Mouse (Mus musculus): ENCODE results near the gene Sbno2. TPM values are rescaled to one million over a fixed set of nuclear protein-coding genes. Genes with fewer than 3 reads are reported as not detected.

The Sbno2 gene
- 1 to 10 TPM; 5.4 to 5.9 TPM for total RNA-seq (2021)
- long read RNA-seq, experiment 1, partial matches to known transcripts = 3 of 4 reads
- long read RNA-seq, experiment 1, other reads (novel, unspliced or antisense) = 1 of 4 reads
- long read RNA-seq, experiment 2, partial matches to known transcripts = 1 of 4 reads
- long read RNA-seq, experiment 2, other reads (novel, unspliced or antisense) = 3 of 4 reads

DNA sequence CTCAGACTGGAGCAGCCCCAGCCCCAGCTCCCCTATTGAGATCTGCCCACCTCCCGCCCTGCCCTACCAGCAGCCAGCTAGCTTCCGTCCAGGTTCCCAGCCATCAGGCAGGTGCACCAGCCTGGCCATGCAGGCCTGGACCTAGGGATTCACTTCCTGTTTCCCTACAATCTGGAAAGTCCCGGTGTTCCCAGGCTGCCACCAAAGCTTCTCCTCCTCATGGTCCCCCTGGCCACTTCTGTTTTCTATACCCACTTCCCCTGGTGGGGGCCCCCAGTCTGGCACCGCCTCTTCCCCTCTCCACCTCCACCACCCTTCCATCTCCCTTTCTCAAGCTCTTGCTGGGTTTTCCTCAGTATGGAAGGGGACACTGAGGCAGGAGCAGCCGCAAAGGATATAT lies at the start of gene Sbno2:
Gene Sbno2 (minus strand): TSS at position 112 of the 400 bp plus-strand sequence.
- no peak for DNase-seq (ENCODE audit: low spot score)

DNA sequence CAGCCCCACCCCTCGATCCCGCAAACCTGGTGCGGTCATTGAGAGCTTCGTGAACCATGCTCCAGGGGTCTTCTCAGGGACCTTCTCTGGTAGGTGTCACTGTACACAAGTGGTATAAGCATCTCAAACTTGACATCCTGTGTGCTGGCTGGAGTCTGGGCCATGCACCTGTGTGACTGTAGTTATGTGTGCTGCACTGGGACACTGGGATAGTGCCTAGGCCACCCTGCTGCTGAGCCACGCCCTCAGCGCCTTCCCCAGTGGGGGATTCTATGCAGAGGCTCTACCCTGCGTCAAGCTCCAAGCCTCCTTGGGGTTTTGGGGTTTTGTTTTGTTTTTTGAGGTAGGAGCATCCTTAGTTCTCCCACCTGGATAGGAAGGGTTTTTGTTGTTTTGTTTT lies 49.0 kb upstream of the Sbno2 start:
- DNase-seq (ENCODE audit: low spot score) = no peak

DNA sequence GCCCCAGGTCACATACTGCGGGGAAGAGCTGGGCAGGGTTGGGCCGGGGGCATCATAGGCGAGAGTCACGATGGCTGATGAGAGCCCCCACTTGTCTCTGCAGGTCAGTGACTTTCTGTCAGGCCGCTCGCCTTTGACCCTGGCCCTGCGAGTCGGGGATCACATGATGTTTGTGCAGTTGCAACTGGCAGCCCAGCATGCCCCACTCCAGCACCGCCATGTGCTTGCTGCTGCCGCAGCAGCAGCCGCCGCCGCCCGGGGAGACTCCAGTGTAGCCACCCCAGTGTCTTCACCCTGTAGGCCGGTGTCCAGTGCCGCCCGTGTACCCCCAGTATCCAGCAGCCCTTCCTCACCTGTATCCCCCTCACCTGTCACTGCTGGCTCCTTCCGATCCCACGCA lies 48.3 kb upstream of the Sbno2 start:
- DNase-seq (ENCODE audit: low spot score) = no peak

DNA sequence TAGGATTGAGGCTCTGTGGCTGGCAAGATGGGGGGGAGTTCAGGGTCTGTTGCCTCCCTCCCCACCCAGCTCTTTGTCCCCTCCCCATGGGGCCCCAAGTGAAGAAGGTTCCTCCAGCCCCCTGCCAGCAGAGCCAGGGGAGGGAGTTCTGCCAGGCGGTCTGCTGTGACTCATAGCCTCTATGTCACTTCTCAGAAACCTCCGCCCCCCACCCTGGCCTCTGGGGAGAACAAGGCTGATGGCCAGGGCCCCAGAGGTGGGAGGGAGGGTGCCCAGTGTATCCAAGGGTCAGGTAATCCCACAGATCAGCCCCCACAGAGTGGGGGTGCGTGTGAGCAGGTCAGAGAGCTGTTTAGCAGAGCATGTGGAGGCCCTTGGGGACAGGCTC lies 47.5 kb upstream of the Sbno2 start:
- DNase-seq (ENCODE audit: low spot score) = no peak

DNA sequence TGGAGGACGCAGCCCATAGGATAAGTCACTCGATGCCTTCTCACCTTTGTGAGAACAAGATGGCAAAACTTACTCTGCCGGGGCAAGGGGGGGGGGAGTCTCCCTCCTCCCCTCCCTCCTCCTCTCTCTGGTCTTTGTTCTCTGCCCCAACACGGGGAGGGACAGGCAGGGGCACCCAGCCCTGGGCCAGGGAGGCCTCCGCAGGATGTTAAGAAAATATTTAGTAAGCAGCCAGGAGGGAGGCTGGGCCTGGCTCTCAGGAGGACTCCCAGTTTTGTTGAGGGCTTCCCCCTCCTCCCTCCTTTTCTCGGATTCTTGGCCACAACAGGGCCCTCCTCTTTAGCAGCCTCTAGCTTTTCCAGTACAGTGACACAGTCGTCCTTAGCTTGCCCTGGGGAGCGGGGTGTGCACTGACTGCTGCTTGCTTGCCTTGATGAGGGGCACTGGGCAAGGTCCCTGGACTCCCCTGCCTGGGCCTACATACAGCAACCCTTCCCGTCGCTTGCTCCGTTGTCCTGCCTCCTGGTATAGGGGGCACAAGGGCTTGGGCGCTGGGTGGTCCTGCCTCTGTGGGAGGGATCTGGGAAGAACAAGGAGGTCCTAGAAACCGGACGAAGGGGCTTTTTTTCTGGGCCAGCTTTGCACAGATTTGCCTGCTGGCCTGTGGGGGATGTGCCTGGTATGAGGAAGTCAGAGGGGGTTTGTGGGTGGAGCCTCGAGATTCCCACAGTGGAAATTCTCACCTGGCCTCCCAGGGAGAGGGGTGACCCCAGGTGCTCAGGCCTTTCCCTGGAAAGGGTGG lies 46.9 kb upstream of the Sbno2 start:
- no peak for DNase-seq (ENCODE audit: low spot score)

DNA sequence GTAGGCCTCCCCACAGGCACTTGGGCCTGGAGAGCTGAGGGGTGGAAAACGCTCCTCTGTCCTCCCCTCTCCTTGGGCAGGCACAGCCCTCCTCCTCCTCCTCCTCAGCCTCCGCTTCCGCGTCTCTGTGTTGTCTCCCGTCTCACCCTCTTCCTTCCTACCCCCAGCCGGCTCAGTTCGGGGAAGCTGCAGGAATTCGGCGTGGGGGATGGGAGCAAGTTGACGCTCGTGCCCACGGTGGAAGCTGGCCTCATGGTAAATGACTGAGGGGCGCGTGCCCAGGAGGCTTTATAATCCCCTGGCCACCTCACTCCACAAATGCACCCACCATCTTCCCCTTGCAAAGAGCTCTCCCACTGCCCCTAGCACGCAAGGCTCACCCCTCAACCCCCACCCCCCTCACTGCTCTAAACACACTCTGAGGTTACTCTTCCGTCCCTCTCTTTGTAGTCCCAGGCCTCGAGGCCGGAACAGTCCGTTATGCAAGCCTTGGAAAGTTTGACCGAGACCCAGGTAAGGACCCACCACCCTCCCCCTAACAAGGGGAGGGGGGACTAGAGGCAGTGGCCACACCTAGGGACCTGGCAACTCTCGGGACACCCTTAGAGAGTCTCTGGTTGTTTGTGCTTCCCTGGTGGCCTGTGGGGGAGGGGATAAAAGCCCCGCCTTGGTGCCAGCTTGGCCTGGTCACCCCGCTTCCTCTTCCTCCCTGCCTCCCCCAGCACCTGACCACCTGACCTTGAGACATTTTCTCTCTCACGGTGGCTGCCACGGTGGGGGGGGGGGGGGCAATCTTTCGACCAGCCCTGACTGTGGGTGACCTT lies 46.1 kb upstream of the Sbno2 start:
- peak; percentile 55 for DNase-seq (ENCODE audit: low spot score)

DNA sequence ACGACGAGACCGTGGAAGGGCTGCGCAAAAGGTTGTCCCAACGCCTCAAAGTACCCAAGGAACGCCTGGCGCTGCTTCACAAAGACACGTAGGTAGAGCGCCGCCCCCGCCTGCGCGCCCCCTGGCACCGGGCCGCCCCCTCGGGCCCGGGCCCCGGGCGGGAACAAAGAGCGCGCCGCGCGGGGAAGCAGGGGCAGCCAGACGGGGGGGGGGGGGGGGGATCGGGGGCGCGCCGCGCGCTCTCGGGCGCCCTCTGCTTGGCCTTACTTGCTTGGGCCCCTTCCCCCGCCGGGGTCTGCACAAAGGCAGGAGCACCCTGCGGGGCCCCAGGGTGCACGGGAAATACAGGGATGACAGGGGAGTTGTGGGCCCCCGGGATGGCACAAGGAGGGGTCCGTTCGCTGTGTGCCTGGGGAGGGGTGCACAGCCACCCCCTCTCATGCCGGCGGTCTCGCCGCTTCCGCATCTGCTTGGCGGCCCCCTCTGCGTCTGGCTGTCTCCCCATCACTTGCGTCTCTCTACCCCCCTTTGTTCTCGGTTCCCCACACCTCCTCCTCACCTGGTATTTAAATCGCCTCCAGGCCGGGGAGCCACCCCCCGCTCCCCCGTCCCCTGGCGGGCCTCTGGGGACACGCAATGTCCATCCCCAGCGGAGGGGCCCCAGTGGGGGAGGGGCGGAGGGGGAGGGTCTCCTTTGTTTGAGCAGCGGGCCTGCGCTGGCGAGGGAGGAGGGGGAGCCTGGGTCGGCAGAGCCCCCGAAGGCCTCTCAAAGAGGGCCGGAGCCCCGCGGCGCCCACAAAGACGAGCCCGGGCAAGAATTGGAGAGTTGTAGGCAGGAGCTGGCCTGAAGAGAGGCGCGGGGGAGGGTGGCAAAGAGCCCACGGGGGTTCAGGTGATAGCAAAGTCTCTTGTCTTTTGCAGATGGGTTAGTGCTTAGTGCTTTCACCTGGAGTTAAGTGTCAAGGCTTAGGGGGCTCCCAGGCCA lies 45.1 kb upstream of the Sbno2 start:
- no peak for DNase-seq (ENCODE audit: low spot score)

DNA sequence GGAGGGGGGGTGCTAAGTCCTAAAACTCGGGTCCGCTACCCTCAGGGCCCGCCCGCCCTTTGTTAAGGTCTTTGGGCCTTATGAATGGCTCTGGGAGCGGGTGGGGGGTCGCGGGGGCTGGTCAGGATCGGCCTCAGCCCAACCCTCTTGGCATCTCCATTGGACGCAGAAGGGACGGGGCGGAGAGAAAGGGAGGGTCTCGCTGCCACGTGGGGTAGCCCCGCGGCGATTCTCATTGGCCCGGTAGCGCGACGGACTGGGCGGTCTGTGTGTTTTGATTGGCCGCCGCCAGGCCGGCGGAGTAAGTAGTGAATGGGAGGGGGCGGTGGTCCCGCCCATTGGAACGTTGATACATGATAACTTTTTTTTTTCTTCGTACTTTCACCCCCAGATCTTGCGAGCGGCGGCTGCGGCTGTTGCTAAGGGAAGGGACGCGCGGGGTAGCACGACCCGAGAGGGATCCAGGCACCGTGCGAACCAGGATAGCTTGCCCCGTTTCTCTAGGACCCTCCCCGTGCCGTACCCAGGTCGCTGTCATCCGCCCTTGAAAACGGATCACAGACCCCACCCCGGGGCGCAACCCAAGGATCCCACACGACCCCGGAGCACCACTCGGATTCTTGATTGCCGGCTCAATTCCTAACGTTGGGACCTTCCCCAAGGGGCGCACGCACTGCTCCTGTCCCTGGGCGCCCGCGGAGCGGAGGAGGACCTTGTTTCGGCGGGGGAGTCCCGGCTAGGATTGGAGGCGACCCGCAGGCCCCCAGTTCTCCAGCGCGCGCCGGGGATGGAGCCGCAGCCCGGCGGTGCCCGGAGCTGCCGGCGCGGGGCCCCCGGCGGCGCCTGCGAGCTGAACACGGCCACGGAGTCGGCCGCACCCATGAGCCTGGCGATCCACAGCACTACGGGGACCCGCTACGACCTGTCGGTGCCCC lies 44.2 kb upstream of the Sbno2 start:
- peak; percentile 96 for DNase-seq (ENCODE audit: low spot score)

DNA sequence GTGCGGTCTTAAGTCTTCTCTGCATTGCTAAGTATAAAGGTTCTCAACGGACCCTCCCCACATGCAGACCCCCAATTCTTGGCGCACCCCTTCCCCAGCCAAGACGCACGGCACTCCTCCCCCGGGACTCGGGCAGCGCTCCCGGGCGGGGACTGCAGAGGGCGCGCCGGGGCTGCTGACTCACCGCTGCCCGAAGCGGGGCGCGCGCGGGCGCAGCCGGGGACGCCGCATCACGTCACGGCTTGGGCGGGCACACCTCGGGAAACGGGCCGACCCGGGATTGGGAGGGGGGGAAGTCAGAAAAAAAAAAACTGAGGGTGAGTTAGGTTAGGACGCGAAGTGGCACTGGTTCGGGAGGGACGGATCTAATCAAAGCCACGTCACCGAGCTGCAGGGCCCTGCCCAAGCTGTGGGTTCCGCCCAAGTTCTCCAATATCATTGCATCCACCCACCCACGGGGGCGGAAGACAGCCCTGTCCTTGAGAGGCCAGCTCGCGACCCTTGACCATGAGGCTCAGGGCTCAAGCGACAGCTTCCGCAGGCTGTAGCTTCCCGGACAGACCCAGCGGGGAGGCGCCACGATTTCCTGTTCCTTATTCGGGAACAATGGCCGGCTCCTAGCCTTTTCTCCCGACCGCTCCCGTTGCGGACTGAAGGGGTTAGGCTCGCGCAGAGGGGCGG lies 43.4 kb upstream of the Sbno2 start:
- peak; percentile 93 for DNase-seq (ENCODE audit: low spot score)

DNA sequence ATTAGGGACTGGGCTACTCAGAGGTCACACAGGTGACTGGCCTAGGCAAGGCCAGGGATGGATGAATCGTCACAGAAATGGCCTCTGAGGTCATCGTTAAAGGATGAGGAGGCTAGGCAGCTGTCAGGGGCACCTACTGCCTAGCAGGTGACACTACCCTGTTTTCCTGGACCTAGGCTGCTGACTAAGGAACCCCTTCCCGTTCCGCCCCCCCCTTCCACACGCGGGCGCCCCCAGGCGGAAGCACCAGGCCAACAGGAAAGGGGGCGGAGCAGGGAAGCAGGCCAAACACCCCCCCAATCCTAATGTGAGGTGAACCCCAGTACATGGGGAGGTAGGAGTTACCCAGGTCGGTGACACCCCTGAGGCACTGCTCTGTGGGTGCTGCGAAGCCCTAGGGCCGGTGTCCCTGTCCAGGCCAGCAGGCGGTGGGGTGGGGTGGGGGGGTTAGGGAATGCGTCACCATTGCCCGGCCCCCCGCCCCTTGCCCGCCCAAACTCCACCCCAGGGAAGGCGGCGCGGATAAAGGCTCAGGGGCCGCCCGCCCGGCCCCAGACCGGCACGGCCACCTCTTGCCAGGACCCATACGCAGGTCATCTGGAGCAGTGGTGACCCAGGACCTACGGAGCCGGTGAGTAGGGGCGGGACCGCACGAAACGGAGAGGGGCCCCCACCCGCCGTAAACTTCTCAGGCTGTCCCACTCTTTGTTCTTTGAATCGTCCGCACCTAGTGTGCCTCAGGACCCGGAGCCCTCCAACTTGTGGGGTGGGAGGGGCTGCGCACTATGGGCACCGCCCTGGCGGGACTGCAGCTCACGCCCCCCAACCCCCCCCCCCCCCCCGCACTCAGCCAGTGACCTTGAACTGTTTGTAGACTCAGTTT lies 42.6 kb upstream of the Sbno2 start, which contains the start of gene Midn:
Gene Midn (plus strand): TSS at position 554 of the 883 bp plus-strand sequence.
- peak; percentile 90 for DNase-seq (ENCODE audit: low spot score)

DNA sequence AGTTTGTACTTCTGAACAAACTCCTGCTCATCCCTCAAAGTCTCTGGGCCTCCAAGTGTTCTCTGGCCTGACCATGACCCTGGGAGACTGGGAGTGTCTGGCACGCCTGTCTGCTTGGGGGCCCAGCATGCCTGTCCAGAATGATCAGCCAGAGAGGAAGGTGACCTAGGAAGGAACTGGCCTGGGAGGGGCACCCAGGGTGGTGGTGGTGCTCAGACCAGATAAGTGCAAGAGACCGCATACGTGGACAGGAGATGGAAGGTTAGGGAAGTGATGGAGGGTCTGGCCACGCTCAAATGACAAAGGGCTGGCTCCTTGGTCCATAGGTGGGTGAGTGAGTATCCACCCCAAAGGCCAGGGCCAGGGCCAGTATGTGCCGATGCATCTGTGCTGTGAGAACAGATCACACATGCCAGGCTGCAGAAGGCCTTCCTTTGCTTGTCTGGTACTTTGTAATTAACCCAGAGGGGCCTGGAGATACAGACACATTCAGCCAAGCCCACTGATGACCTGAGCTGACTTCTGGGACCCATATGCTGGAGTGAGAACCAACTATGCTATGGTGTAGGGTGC lies 41.9 kb upstream of the Sbno2 start:
- no peak for DNase-seq (ENCODE audit: low spot score)

DNA sequence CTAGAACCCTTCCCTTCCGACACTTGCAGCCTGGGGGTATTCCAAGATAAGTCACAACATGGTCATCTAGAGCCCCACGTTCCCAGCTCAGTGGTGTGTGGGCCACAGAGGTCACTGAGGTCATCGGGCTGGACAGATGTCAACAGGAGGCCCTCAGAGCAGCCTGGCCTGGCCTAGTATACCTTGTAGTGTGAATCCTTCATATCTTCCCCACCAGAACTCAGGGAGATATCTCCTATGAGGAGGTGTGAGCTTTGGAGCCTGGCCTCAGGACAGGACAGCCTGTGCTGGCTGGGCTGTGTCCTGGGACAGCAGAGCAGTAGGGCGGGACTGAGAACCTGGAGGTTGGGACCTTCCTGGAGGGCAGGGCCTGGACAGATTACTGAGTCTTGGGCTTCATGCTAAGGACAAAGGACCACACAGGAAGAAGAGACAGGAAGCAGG lies 41.2 kb upstream of the Sbno2 start:
- no peak for DNase-seq (ENCODE audit: low spot score)

DNA sequence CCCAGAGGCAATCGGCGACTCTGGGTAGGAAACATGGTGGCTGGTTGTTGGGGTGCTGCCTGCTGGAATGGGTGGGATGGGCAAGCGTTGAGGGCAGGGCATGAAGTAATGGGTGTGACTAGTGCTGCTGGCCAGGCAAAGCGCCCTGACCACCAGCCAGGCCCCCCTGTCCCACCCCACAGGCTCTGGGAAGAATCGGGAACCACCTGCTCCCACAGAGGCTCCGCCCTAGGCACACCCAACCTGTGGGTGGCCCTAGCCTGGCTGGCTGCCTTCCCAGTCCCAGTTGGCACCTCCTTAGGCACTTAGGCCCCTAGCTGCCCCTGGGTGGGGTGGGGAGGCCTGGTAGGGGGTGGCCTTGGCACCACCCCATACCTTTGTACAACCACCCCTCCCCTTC lies 40.5 kb upstream of the Sbno2 start:
- DNase-seq (ENCODE audit: low spot score) = no peak

DNA sequence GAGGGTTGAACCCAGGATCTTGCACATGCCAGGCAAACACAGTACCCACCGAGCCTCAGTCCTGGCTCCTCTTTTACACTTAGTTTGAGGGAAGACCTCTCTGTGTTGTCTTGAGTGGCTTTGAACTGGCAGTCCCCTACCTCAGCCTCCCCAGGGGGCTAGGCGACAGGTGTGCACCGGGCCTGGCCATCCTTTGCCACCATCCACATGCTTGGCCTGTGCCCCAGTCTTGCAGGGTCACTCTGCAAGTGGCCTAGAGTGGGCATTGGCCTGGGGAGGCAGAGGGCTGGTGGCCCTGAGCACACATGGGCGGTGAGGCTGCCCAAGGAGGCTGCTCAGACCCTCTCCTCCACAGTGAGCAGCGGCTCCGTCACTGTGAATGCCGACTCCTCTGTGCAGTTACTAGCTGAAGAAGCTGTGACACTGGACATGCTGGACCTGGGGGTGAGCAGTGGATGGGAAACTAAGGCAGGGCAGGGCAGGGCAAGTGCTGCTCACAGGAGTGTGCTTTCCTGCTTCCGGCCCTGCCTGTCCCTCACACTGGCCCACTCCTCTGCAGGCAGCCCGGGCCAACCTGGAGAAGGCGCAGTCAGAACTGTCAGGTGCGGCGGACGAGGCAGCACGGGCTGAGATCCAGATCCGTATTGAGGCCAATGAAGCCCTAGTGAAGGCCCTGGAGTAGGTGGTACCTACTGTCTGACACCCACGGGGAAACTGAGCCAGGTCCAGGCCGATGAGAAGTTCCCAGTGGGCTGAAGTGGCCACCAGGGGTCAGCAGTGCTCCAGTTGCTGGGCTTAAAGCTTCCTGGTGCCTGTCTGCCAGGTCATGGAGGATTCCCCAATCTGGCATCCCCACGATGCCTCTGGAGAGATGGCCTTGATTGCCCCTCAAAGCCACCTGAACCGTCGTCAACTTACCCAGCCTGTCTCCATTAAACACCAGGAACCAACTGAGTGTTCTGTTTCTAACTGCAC lies 39.8 kb upstream of the Sbno2 start:
- peak; percentile 78 for DNase-seq (ENCODE audit: low spot score)

DNA sequence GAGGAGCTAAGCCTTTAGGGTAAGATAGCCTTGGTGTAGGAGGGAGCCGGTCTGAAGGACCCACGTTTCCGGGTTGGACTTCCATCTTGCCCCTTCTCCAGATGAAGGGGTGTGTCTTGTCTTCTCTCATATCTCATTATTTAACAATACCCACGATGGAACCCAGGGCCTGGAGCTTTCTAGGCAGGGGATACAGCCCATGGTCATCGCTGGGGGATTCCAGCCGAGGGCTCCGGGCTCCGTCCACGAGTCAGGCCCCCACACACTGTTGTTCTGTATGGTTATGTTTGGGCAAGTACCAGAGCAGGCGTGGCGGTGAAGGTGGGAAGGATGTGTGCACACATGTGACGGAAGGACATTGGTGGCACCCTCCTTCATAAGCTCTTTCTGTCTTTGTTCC lies 38.8 kb upstream of the Sbno2 start:
- DNase-seq (ENCODE audit: low spot score) = no peak

DNA sequence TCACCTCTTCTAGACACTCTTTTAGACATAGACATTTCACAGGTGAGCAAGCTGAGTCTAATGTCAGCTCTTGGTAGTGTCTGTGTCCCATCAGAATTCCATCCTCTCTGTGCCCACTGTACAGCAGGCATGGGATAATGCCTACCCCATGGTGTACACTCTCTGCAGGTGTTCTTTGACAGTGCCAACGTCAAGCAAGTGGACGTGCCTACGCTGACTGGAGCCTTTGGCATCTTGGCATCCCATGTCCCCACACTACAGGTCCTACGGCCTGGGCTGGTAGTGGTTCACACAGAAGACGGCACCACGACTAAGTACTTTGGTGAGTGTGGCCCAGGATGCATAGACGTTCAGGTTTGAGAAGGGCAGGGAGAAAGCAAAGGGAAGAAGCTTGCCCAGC lies 38.3 kb upstream of the Sbno2 start:
- DNase-seq (ENCODE audit: low spot score) = no peak

DNA sequence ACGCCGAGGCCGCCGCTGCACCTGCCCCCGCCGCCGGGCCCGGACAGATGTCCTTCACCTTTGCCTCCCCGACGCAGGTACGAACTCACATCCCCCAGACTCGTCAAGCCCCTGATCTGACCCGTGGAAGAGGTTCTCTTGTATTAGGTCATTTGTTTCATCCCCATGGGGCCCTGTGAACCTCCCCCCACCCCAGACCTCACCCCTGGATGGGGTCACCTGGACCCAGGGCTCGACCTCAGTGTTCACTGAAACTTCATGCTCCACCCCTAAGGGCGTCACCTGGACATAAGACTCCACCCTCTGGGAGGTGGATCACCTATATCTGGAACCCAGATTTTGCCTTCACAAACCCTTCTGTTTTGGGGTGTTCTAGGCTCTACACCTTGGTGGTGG lies 37.2 kb upstream of the Sbno2 start:
- DNase-seq (ENCODE audit: low spot score) = no peak

Data from gastrocnemius, adult 18-20 months (tissue).